Mouse (Mus musculus) embryonic fibroblast, embryonic 13.5 days (primary cell): Measurements from ENCODE around the gene Kalrn. TPM values are rescaled to one million over a fixed set of nuclear protein-coding genes. Genes with fewer than 3 reads are reported as not detected.
"Not testable (repeated sequence)": the region's sequence is repeated elsewhere in the genome, so short reads cannot be mapped to it uniquely, and the experiment has no call there.

Source experiments
- H3K27ac ChIP-seq: 2 replicates; pipeline ENCODE4 v1.5.1; 2012; ENCODE audit warnings: low read length, control low read depth, inconsistent platforms; ENCODE audit not compliant: insufficient read depth
- H3K4me1 ChIP-seq: 2 replicates; pipeline ENCODE4 v1.6.1; 2011; ENCODE audit warnings: low read length; ENCODE audit not compliant: control insufficient read depth, insufficient read depth
- H3K4me3 ChIP-seq: 2 replicates; pipeline ENCODE4 v1.5.1; 2011; ENCODE audit warnings: mild to moderate bottlenecking, control low read depth, low read length; ENCODE audit not compliant: insufficient read depth
- CTCF ChIP-seq: IDR thresholded peaks from 2 replicates; pipeline ENCODE4 v1.5.1; 2011; ENCODE audit warnings: mild to moderate bottlenecking, control low read depth, low read length, moderate library complexity, borderline replicate concordance; ENCODE audit not compliant: insufficient read depth
- POLR2A ChIP-seq: IDR thresholded peaks from 2 replicates; pipeline ENCODE4 v1.6.1; 2011; ENCODE audit warnings: low read depth, mild to moderate bottlenecking, control low read depth, low read length, moderate library complexity
- polyA plus RNA-seq: library from polyadenylated mRNA; stranded (reverse); fragments of >200 nt; gene quantifications from 2 replicates; pipeline ENCODE4 v1.2.4, GENCODE M21; 2011; ENCODE audit warnings: low read depth; ENCODE audit not compliant: missing spikeins, insufficient read length

Kalrn gene
- polyA plus RNA-seq, 1 experiment = 25.5 TPM

DNA sequence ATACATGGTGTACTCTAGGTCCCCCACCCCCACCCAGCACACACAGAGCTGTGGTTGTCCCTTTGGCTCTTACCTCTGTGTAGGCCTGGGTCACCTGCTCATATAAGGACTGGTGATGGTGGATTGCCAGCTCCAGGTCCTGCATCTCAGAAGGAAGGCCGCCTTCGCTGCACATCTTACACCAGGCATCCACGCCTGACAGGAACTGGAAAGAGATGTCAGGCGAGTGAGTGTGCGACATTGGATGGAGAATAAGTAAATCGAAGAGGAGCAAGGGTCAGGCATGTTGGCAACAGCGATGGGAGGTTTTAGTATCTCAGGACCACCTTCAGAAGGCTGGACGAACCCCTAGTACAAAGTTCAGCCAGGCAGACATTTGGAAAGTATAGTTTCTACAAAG lies 263.0 kb downstream of the Kalrn start:
- TF ChIP-seq POLR2A = no peak
- no peak for TF ChIP-seq CTCF
- H3K4me3 ChIP-seq = no peak overlapping the region
- no peak overlapping the region for H3K27ac ChIP-seq
- no peaks in the 10 kb centered on the region for H3K4me1 ChIP-seq

DNA sequence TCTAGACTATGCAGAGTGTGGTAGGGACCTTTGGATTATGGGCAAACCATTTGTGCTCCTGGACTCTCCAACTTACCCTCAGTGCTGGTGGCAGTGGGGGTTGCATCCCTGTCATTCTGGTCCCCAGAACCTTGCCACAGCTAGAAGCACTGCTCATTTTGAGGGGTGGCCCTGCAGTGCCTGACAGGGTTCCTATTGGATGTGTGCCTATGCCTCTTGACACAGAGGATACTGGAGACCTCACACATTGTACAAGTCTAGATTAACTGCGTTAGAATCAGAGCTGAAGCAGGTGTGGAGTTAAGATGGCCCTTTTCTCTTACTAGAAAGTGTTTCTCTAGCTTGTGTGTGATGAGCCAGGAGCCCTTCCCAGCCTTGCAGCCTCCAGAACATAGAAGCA lies 265.0 kb downstream of the Kalrn start:
- Histone ChIP-seq H3K4me1 (no peaks in the 10 kb centered on the region), H3K4me3 (no peak overlapping the region), H3K27ac (no peak overlapping the region)
- TF ChIP-seq POLR2A (no peak), CTCF (no peak)

DNA sequence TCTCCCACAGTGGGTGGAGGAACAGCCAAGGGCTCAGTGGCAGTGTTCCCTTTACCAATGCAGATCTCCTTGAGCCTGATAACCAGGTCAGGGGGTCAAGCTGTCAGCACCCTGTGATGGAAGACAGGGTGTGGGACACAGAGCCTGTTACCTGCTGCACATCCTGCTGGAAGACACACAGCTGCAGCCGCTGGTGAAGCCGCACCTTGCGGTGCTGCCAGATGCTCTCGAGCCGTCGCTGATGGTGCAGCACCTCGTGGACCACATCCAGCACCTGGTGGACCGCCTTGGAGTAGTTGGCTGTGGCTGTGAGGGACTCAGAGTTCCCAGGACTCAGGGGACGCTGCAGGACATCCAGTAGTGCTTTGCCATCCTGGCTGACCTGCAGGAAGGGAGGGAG lies 265.9 kb downstream of the Kalrn start:
- TF ChIP-seq POLR2A (no peak), CTCF (no peak)
- H3K4me3 ChIP-seq = no peak overlapping the region
- H3K4me1 ChIP-seq = no peaks in the 10 kb centered on the region
- no peak overlapping the region for H3K27ac ChIP-seq

DNA sequence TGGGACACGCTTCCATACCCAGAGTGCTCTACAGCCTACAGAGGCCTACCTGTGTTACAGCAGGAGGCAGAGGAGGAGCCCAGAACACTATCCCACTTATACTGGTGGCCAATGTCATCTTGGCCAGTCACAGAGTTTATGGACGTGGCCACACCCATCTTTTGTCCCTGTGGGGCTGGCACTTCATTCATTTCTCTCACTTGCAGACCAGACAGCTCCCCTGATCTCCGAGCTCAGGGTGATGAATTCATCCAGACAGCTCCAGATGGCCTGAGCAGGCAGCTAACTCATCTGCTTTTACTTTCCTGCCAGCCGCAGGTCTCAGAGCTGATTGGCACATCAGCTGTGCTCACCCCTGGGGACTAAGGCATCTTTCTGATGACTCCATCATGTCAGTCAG lies 267.7 kb downstream of the Kalrn start:
- TF ChIP-seq CTCF = no peak
- TF ChIP-seq POLR2A = no peak
- no peak overlapping the region for H3K27ac ChIP-seq
- no peaks in the 10 kb centered on the region for H3K4me1 ChIP-seq
- H3K4me3 ChIP-seq = no peak overlapping the region

DNA sequence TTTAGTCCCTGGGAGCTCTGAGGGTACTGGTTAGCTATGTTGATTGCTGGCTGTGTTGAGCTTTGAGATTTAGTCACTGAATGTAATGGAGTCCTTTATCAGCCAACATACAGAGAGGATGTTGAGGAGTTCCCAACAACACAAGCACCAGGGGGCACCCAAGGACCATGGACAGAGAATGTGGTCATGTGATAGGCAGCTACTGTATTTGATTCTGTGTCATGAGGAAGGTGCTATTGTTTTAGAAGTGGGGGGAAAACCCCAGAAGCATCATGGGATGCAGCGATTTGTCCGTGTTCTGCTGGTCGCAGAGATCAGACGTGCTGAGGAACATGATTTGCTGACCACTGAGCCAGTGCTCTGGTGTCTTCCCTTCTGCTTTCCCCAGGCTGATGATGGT lies 269.5 kb downstream of the Kalrn start:
- H3K4me1 ChIP-seq, H3K27ac ChIP-seq, H3K4me3 ChIP-seq: not testable (repeated sequence)

DNA sequence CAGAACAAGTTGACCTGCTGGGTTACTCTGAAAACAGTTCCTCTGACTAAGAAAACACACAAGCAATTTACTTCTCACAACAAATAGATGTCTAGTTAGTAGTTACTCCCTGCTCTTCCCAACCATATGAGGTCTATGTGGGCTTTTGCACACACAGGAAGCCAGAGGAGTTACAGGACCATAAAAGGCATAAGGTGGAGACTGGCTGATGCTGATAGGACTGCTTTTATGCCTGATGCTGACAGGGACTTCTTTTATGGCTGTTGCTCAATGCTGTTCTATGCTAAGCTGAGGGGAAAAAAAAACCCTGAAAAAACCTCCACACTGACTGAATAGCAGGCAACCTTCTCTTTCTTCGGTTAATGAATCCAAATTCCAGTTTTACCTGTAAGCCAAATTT lies 270.8 kb downstream of the Kalrn start:
- no peak for TF ChIP-seq CTCF
- no peaks in the 10 kb centered on the region for H3K4me1 ChIP-seq

DNA sequence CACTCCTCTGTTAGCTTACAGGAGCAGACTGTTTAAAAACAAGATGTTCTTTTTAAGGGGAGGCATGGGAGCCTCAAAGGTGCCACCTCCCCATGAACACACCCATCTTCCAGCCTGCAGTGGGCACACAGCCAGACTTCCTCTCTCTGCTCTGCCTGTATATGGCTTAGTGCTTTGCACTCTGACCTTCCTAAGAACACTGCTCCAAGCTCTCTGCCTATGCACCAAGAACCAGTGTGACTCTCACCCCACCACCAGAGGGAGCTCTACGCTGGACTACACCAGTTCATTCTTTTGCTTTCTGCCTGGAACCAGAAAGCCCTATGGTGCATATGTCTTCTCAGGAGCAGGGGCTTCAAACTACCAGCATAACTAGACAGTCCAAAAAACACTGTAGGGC lies 271.3 kb downstream of the Kalrn start:
- Histone ChIP-seq H3K4me3 (no peak overlapping the region), H3K4me1 (no peaks in the 10 kb centered on the region), H3K27ac (no peak overlapping the region)
- TF ChIP-seq POLR2A = no peak
- no peak for TF ChIP-seq CTCF

More for the DNA sequence above, 270.8 kb downstream of the Kalrn start:
- Histone ChIP-seq H3K27ac (no peak overlapping the region), H3K4me3 (no peak overlapping the region)

DNA sequence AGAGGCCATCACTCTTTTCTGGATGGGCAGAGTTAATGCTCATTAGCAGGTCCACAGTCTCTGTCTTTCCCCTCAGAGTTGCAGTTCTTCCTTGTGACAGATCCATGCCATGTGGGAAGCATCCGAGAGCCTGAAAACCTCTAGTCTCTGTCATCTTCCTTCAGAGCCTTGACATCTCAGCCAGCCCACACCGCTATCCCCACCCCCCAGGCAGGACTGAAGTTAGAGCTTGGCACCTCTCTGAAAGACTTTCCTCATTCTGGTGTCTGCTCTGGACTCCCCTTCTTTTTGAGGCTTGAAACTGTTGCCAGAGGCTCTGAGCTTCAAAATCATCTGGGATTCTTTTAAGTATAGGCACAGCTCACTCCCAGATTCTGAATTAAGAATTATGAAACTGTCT lies 274.1 kb downstream of the Kalrn start:
- Histone ChIP-seq H3K27ac (no peak overlapping the region), H3K4me1 (no peaks in the 10 kb centered on the region)
- TF ChIP-seq CTCF = no peak
- no peak for TF ChIP-seq POLR2A

DNA sequence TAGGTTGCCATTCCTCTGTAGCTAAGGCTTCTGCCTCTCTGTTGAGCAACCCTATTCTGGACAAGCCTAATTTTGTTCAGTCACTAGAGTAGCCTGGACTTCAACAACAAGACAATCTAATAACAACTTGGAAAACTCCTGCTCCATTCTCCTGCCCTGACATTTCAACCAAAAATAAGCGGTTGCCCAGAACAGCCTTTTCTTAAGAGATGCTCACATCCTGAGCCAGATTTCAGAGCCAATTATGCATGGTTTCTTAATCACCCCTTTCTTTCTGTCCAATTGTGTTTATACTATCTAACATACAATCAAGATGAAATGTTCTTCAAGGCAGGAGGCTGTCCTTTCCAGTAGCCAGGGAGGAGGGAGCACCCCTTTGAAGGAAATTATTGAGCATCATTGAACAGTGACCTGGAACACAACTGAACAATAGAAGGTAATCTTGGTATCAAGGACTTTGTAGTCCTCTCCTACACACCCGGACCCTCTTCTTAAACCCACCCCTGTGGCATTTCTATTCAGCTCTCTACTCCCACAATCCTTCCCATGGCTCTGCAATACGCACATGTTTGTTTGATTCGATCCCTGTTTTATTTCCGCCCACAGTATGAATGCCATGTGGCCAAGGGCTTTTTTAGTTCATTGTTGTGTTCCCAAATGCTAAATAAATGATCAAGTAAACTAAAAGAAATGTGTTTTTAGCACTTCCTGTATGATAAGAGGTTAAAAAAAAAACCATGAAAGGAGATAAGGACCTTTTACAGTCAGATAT lies 275.2 kb downstream of the Kalrn start:
- TF ChIP-seq CTCF (no peak), POLR2A (no peak)
- H3K27ac ChIP-seq = no peak overlapping the region
- H3K4me3 ChIP-seq = no peak overlapping the region
- no peaks in the 10 kb centered on the region for H3K4me1 ChIP-seq

More for the DNA sequence above, 274.1 kb downstream of the Kalrn start:
- H3K4me3 ChIP-seq = no peak overlapping the region

DNA sequence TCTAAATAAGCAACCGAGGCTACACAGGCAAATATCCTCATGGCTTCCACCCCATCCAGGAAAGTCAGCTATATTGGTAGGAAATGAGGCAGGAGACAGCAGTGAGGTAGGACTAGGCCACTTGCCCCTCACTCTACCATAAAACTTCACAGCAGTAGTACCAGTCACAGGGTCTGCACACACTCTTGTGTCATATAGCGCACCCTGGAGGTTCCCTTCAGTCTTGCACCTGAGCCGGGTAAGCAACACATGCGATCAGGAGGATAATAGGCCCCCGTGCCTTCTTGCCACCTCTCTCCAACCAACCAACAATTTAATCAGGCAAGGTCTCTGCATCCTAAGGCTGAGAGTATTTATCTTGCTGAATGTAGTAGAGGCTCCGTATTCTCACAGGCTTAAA lies 278.8 kb downstream of the Kalrn start:
- Histone ChIP-seq H3K4me1 (no peaks in the 10 kb centered on the region), H3K27ac (no peak overlapping the region), H3K4me3 (no peak overlapping the region)
- TF ChIP-seq CTCF (no peak), POLR2A (no peak)

DNA sequence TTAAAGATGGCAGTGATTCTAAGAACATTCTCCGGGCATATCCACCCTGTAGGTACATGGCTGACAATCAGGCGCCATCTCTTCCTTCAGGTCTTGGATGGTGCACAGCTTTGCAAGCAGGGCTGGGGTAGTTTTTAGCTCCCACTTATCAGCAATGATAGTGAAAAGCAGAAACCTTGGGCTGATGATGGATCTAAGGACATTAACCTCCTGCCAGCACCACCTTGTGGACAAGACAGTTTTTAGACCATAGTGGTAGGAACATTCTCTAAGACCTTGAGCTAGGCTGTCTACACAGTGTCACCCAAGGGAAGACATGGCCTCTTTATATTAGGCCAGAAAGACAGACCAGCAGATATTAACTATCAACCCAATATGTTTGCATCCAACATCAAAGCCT lies 279.7 kb downstream of the Kalrn start:
- Histone ChIP-seq H3K4me1 (no peaks in the 10 kb centered on the region), H3K4me3 (no peak overlapping the region), H3K27ac (no peak overlapping the region)
- no peak for TF ChIP-seq CTCF
- no peak for TF ChIP-seq POLR2A
